Mouse (Mus musculus): Measurements from ENCODE around the gene Dusp11.
A peak's percentile ranks its signal among the peaks of the same experiment; 100 is the strongest.
"Not testable (repeated sequence)": the region's sequence is repeated elsewhere in the genome, so short reads cannot be mapped to it uniquely, and the experiment has no call there.

Gene Dusp11

GRCm38 (mm10) chr6:85961101-85962091 is at the start of gene Dusp11:
TSS of gene Dusp11 (minus strand) at chr6:85961667.
- peak; percentile 96 for DNase-seq

GRCm38 (mm10) chr6:86009980-86010379 is 48.5 kb upstream of the Dusp11 start:
- peak; percentile 63 for DNase-seq

GRCm38 (mm10) chr6:86004271-86005148 is 43.0 kb upstream of the Dusp11 start:
- DNase-seq, result peak; percentile 85

- peak; percentile 69 for DNase-seq
Observed at GRCm38 (mm10) chr6:86003405-86003925, 42.0 kb upstream of the Dusp11 start.

DNA sequence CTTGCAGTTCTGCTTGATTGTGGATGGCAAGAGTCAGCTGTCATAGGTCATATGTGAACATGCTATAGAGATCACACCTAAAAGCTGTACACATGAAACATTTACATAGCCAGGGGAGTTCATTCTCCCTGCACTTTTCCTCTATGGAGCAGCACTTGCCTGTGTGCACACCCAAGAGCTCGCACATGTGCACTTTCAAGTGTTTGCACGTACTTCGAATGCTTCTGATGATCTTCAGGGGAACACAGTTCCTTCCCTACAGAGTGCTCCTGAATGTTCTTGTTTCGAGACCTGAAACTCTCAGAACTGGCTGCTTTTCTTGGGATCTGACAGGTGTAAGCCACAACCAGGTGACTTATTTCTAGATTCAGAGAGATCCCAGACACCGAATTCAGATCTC is 29.3 kb upstream of the Dusp11 start:
- DNase-seq, result not testable (repeated sequence)

GRCm38 (mm10) chr6:85989570-85989969 is 28.1 kb upstream of the Dusp11 start:
- not testable (repeated sequence) for DNase-seq

GRCm38 (mm10) chr6:85984351-85984750 is 22.9 kb upstream of the Dusp11 start:
- DNase-seq, result peak; percentile 1

DNA sequence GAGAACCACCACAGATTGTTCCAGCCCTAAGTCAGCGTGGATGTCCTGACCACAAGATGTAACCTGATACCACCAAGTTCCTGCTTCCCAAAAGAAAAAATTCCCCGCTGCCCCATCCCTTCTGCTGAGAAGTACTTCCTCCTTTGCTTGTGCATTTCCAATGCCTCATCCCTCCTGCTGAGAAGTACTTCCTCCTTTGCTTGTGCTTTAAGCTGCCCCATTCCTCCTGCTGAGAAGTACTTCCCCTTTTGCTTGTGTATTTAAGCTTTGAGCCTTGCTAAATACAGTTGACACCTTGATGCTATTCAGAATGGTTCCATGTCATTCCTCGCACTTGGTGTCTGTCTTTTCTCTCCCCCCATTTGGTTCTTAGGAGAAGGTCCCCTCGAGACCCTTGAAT is 17.3 kb upstream of the Dusp11 start:
- DNase-seq, result not testable (repeated sequence)

DNA sequence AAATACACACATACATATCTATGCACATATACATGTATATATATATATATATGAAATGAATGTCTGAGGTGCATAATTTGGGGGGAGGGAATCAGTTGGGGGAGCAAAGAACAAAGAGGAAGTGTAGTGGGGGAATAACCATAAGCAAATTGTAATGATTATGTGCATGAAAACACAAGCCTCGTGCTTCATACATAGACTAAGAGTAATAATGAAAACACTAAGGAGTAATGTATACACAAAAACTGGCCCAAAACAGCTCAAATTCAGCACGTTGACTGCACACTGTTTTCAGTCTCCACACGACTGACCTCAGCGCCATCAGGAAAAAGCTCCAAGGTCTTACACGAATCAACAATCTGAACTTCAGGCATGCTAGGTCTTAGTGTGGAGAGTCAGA is 14.8 kb upstream of the Dusp11 start:
- no peak for DNase-seq

- DNase-seq, result no peak
Observed at GRCm38 (mm10) chr6:85975761-85976160, 14.3 kb upstream of the Dusp11 start.

DNA sequence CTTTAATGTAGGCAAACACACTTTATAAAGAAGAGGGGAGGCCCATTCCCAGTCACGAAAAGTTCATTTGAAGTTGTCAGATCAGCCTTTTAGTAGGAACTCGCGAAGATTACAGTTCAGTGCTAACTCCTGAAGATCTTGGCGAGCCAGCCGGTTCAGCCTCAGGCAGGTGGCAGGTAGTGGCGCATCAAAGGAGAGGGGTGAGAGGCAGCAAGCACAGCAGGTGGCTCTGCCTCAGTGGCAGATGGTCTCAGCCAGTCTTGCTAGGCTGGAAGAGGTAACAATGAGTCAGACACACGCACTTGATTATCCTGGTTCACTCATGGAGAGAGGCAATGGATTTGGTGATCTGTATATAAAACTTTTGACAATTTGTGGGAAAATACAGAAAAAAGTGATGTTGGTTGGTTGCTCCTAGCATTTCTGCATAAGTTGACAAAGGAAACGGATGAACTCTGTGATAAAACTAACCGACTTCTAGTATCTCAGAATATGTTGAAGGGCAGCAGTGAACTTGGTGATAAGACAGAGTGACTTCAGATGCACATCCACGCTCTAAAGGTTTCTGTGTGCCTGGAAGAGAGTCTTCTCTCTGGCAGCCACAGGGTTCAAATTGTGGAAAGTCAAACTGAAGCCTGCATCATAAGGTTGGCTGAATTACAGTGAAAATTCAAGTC is 13.6 kb upstream of the Dusp11 start:
- DNase-seq, result peak; percentile 24

- DNase-seq, result no peak
Observed at GRCm38 (mm10) chr6:85973336-85973735, 11.9 kb upstream of the Dusp11 start.

GRCm38 (mm10) chr6:85972699-85973098 is 11.2 kb upstream of the Dusp11 start:
- DNase-seq, result no peak

DNA sequence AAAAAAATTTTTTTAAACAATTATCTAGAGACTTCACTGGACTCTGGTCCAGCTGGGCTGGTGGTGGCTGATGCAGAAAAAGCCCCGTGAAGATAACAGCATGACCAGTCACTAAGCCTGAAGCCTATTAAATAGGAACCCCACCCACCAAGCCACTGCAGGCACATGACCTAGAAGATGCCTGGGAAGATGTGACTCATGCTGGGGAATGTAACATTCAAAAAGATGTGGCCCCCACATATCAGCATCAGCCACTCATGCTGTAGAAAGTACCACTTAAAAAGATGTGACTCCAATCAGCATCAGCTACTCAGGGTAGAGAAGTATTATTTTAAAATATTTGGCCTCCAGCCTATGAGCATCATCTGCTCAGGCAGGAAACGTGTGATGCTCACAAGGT is 8.4 kb upstream of the Dusp11 start:
- DNase-seq, result no peak

DNA sequence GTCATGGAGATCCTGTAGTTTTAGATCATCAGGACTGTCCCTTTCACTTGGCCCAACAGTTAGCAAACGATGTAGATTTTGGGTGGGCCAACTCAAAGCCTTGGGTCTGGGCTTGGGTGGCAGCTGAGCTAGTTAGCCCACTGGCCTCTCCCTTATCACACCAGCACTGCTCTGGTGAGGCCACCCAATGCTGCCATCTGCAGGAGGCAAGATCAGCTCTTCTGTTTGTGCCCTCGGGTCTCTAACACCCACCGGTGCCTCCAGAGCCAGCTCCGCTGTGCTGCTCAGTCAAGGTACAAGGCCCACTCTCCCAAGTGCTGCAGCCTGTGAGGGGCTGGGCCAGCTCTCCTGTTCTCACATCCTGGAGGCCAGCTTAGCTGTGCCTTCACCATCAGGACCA is 5.2 kb upstream of the Dusp11 start:
- DNase-seq, result peak; percentile 68

GRCm38 (mm10) chr6:85966081-85966480 is 4.6 kb upstream of the Dusp11 start:
- peak; percentile 50 for DNase-seq

DNA sequence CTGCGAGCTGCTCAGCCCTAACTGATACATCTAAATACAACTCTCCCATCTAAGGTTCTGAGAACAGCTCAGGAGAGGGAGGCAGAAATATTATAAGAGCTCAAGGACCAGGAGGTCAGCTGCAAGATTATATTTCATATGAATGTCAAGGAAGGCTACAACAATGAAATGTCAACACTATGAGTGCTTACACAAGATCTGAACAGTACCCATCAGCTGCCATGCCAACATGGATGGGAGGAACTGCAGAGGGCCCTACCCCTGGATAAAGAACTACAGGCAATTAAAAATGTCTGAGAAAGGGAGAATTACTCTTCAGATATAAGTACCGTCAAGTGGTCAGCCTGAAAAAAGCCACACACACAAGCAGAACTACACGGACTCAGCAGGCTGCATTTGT is 3.9 kb downstream of the Dusp11 start:
- no peak for DNase-seq

GRCm38 (mm10) chr6:85948549-85948948 is 12.9 kb downstream of the Dusp11 start:
- DNase-seq, result no peak

GRCm38 (mm10) chr6:85942469-85942868 is 19.0 kb downstream of the Dusp11 start:
- DNase-seq, result no peak

DNA sequence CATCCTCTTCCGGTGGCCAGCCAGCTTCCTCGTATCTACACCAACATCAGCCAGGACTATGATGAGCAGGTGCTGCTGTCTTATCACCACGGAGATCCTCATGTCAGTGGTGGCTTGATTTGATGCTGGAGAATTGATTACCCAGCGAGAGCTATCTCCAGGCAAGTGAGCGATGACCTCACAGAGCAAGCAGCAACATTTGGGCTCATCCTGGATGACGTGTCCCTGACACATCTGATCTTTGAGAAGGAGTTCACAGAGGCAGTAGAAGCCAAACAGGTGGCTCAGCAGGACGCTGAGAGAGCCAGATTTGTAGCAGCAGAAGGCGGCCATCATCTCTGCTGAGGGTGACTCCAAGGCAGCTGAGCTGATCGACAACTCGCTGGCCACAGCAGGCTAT is 22.8 kb downstream of the Dusp11 start:
- no peak for DNase-seq

DNA sequence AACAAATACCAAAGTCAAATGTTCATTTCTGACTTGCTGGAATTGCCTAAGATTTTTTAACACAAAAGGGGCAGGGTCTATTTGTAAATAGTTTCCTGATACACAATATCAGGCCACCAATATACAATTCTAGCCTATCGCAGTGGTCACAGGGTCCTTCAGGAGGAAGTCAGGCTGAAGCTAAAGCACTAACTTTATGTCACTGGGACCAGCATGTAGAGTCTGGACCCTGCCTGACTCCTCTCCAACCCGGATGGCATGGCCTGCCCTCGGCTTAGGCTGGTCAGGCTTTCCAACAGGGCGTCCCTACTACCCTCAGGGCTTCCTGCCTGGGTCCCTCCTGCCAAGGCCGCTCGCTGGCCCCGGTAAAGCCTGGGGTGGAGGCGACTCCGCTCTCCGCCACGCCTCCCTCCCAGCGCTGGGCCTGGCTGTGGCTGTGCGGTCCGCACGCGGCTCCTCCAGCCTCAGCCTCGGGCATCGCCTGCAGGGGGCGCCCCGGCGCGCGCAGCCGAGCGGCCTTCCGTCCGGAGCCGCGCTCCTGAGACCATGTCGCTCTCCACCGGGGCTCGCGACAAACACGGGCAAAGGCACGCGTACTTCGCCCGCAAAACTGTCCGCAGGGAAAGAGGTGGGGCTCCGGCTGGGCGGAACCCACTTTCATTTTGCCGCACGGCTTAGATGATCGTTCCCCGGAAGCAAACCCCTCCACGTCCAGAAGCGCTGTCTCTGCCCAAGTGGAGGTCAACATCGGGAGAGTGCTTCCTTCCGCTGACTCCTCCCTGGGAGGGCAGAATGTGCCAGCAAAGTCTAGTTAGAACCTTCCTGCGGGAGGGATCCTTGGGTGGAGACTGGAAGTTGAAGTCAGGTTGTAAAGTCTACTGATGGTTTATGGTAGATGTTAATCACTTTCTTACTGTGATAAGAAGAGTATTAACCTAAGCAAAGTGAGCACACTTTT is 24.7 kb downstream of the Dusp11 start:
- DNase-seq, result peak; percentile 83
